Mouse (Mus musculus): ENCODE measurements around the gene Klhl36. TPM values are rescaled to one million over a fixed set of nuclear protein-coding genes. Genes with fewer than 3 reads are reported as not detected.
A peak's percentile ranks its signal among the peaks of the same experiment; 100 is the strongest.

The Klhl36 gene
- polyA plus RNA-seq (2014; fragmentation: Nextera tagmentation; extraction: Ambion mirVana) = 9.2 and 9.3 TPM in 2 replicates

DNA sequence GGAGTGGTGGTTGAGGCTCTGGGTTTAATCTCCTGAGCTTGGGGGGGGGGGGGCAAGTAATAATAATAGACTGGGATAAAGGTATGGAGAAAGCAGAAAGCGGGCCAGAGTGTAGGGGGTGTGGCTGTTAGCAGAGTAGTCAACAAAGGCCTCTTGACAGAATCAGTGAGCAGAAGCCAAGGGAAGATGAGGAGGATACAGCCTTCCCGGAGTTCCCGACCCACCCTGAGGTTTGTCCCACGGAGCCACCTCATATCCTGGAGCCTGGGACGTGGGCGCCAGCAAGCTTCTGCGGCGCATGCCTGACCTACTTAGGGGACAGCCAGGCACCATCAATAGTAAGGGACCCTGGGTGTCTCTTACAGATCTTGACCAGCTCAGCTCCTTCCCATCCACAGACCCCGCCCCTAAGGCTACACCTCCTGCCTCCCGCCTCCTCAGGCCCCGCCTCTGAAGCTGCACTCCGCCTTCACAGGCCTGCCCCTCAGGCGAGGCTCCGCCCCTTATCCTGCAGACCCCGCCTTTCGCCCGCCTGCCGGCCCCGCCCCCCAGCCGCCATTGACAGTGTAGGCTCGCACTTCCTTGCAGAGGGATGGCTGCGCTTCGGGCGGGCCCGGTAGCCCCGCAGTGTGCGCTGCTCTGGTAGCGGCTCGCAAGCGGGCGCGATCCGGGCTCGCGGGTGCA, at the start of gene Klhl36:
Klhl36 (plus strand) TSS at position 561 of the 684 bp plus-strand sequence.
- WGBS = 3% methylated on average over 21 of the region's 35 CpGs
- no peaks in the 10 kb centered on the region for H3K36me3 ChIP-seq (ENCODE audit: control insufficient read depth, insufficient read depth, low read length)
- peak within 1 kb of the TSS; percentile 95 for H3K4me2 ChIP-seq (replicated peaks; ENCODE audit: low read depth, low read length)
- peaks cover 2% of the 10 kb centered on the region; the same call in 1 of the 2 replicates for H3K4me1 ChIP-seq (replicated peaks; ENCODE audit: control insufficient read depth, insufficient read depth, low read length)
- DNase-seq (ENCODE audit: low spot score) (peak; percentile 97), ATAC-seq (ENCODE audit: low FRiP score) (peak; percentile 96)
- peak within 1 kb of the TSS; percentile 77 for H3K9ac ChIP-seq (ENCODE audit: low read depth, low read length)
- no peaks in the 10 kb centered on the region for H3K9me3 ChIP-seq (ENCODE audit: control insufficient read depth, low read length)
- H3K27ac ChIP-seq (ENCODE audit: low read depth, low read length) = no peak within 1 kb of the TSS
- peaks cover 2% of the 10 kb centered on the region; the same call in 1 of the 2 replicates for H3K27me3 ChIP-seq (ENCODE audit: control insufficient read depth, insufficient read depth, low read length)
- peak within 1 kb of the TSS; percentile 72 for H3K4me3 ChIP-seq (ENCODE audit: low read depth, low read length)

- H3K9ac ChIP-seq (ENCODE audit: low read depth, low read length) = no peak overlapping the region
- H3K4me1 ChIP-seq (replicated peaks; ENCODE audit: control insufficient read depth, insufficient read depth, low read length) = peaks cover 5% of the 10 kb centered on the region; the same call in 1 of the 2 replicates
- WGBS = 77% methylated on average over 12 of the region's 12 CpGs
- no peaks in the 10 kb centered on the region for H3K9me3 ChIP-seq (ENCODE audit: control insufficient read depth, low read length)
- H3K36me3 ChIP-seq (ENCODE audit: control insufficient read depth, insufficient read depth, low read length) = 0 out of 2 replicates have a peak, but pooled peaks cover 6% of the 10 kb centered on the region
- ATAC-seq (ENCODE audit: low FRiP score) = no peak
- H3K4me2 ChIP-seq (replicated peaks; ENCODE audit: low read depth, low read length) = no peak overlapping the region
- no peaks in the 10 kb centered on the region for H3K27me3 ChIP-seq (ENCODE audit: control insufficient read depth, insufficient read depth, low read length)
- H3K27ac ChIP-seq (ENCODE audit: low read depth, low read length) = 0 out of 2 replicates have a peak overlapping the region, but pooled peaks have one; percentile 4
- no peak for DNase-seq (ENCODE audit: low spot score)
- no peak overlapping the region for H3K4me3 ChIP-seq (ENCODE audit: low read depth, low read length)
Measured at GRCm38 (mm10) chr8:119812650-119813431, 49.2 kb upstream of the Klhl36 start.

DNA sequence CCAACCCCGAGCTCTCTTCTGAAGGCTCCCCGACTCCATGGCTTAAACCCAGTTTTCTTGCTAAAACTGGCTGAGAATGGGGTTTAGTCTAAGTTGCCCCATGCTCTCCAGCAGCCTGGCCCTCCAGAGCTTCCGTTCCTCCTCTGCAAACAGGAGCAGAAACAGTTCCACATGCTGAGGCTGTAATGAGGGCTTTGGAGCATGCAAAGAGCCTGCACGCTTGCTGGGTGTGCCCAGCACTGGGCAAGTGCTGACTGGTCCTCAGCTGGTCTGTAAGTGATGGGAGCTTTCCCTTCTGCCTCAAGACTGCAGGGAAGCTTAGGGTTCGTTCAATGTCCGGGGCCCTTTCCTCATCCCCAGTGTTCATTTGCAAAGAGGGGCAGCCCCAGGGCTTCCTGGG, 45.8 kb upstream of the Klhl36 start:
- Histone ChIP-seq H3K9ac (ENCODE audit: low read depth, low read length) (no peak overlapping the region), H3K4me3 (ENCODE audit: low read depth, low read length) (no peak overlapping the region), H3K36me3 (ENCODE audit: control insufficient read depth, insufficient read depth, low read length) (0 out of 2 replicates have a peak, but pooled peaks cover 3% of the 10 kb centered on the region), H3K9me3 (ENCODE audit: control insufficient read depth, low read length) (no peaks in the 10 kb centered on the region), H3K4me2 (replicated peaks; ENCODE audit: low read depth, low read length) (no peak overlapping the region), H3K27me3 (ENCODE audit: control insufficient read depth, insufficient read depth, low read length) (no peaks in the 10 kb centered on the region), H3K4me1 (replicated peaks; ENCODE audit: control insufficient read depth, insufficient read depth, low read length) (0 out of 2 replicates have a peak, but pooled peaks cover 3% of the 10 kb centered on the region), H3K27ac (ENCODE audit: low read depth, low read length) (no peak overlapping the region)
- WGBS = 76% methylated on average over 6 of the region's 6 CpGs
- no peak for ATAC-seq (ENCODE audit: low FRiP score)
- DNase-seq (ENCODE audit: low spot score) = no peak

DNA sequence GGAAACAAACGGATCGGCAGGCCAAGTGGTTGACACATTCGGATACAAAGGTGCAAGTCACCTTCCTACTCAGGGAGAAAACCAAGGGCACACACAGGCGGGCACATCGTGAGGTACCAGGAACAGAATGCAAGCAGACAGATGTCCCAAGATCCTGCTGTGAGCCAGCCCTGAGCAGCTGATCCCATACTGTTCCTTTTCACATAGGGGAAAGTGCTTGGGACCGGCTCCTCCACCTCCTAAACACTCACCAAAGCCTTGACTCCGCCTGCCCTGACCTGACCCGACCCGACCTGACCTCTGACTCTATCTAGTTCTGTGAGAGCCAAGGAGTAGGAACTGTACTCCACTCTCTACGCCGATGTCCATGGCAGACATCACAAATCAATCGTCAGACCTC, 44.6 kb upstream of the Klhl36 start:
- Histone ChIP-seq H3K4me1 (replicated peaks; ENCODE audit: control insufficient read depth, insufficient read depth, low read length) (0 out of 2 replicates have a peak, but pooled peaks cover 3% of the 10 kb centered on the region), H3K4me3 (ENCODE audit: low read depth, low read length) (no peak overlapping the region), H3K27ac (ENCODE audit: low read depth, low read length) (no peak overlapping the region), H3K4me2 (replicated peaks; ENCODE audit: low read depth, low read length) (no peak overlapping the region), H3K9me3 (ENCODE audit: control insufficient read depth, low read length) (no peaks in the 10 kb centered on the region), H3K36me3 (ENCODE audit: control insufficient read depth, insufficient read depth, low read length) (0 out of 2 replicates have a peak, but pooled peaks cover 6% of the 10 kb centered on the region), H3K9ac (ENCODE audit: low read depth, low read length) (no peak overlapping the region), H3K27me3 (ENCODE audit: control insufficient read depth, insufficient read depth, low read length) (no peaks in the 10 kb centered on the region)
- WGBS = 26% methylated on average over 12 of the region's 12 CpGs
- ATAC-seq (ENCODE audit: low FRiP score) (no peak), DNase-seq (ENCODE audit: low spot score) (no peak)

GRCm38 (mm10) chr8:119819316-119819715, 42.8 kb upstream of the Klhl36 start:
- no peaks in the 10 kb centered on the region for H3K27me3 ChIP-seq (ENCODE audit: control insufficient read depth, insufficient read depth, low read length)
- ATAC-seq (ENCODE audit: low FRiP score) = no peak
- no peaks in the 10 kb centered on the region for H3K4me1 ChIP-seq (replicated peaks; ENCODE audit: control insufficient read depth, insufficient read depth, low read length)
- H3K36me3 ChIP-seq (ENCODE audit: control insufficient read depth, insufficient read depth, low read length) = 0 out of 2 replicates have a peak, but pooled peaks cover 6% of the 10 kb centered on the region
- no peak for DNase-seq (ENCODE audit: low spot score)
- 71% methylated on average over 7 of the region's 7 CpGs for WGBS
- H3K27ac ChIP-seq (ENCODE audit: low read depth, low read length) = no peak overlapping the region
- no peak overlapping the region for H3K9ac ChIP-seq (ENCODE audit: low read depth, low read length)
- no peak overlapping the region for H3K4me3 ChIP-seq (ENCODE audit: low read depth, low read length)
- no peaks in the 10 kb centered on the region for H3K9me3 ChIP-seq (ENCODE audit: control insufficient read depth, low read length)
- no peak overlapping the region for H3K4me2 ChIP-seq (replicated peaks; ENCODE audit: low read depth, low read length)

DNA sequence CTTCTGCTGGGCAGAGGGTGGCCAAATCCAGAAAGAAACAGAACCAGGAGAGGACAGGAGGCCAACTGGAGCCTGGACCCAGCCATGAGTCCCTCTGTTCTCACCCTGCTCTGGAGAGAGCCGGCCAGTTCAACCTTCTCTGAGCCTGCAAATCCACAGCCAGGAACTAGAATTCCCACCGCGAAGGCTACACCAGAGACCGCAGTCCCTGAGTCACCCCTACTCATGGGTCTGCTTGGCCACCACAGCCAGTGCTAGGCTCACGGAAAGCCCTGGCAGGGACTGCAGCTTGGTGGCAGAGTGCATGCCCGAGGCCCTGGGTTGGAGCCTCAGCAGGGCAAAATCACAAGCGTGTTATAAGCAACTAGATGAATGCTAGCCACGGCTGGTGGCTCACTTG, 42.1 kb upstream of the Klhl36 start:
- Histone ChIP-seq H3K4me3 (ENCODE audit: low read depth, low read length) (no peak overlapping the region), H3K4me2 (replicated peaks; ENCODE audit: low read depth, low read length) (no peak overlapping the region), H3K27me3 (ENCODE audit: control insufficient read depth, insufficient read depth, low read length) (no peaks in the 10 kb centered on the region), H3K36me3 (ENCODE audit: control insufficient read depth, insufficient read depth, low read length) (0 out of 2 replicates have a peak, but pooled peaks cover 6% of the 10 kb centered on the region), H3K9me3 (ENCODE audit: control insufficient read depth, low read length) (no peaks in the 10 kb centered on the region), H3K27ac (ENCODE audit: low read depth, low read length) (no peak overlapping the region), H3K9ac (ENCODE audit: low read depth, low read length) (no peak overlapping the region), H3K4me1 (replicated peaks; ENCODE audit: control insufficient read depth, insufficient read depth, low read length) (no peaks in the 10 kb centered on the region)
- 93% methylated on average over 8 of the region's 8 CpGs for WGBS
- DNase-seq (ENCODE audit: low spot score) = no peak
- ATAC-seq (ENCODE audit: low FRiP score) = no peak

DNA sequence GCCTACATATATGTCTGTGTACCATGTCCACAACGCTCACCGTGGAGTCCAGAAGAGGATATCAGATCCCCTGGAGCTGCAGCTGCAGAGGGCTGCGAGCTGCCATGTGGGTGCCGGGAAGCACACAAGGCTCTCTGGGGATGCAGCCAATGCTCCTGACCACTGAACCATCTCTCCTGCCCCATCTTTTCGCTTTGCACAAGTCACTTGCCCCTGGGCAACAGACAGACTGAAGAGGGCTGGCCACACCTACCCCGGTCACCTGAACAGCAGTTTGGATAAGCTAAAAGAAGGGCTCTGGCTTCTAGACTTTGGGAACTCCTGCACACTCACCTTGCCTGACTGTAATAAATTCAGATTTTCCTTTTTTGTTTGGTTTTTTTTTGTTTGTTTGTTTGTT, 40.4 kb upstream of the Klhl36 start:
- no peak overlapping the region for H3K9ac ChIP-seq (ENCODE audit: low read depth, low read length)
- H3K4me3 ChIP-seq (ENCODE audit: low read depth, low read length) = no peak overlapping the region
- WGBS = 96% methylated on average over 6 of the region's 6 CpGs
- H3K27me3 ChIP-seq (ENCODE audit: control insufficient read depth, insufficient read depth, low read length) = no peaks in the 10 kb centered on the region
- H3K9me3 ChIP-seq (ENCODE audit: control insufficient read depth, low read length) = no peaks in the 10 kb centered on the region
- no peak overlapping the region for H3K27ac ChIP-seq (ENCODE audit: low read depth, low read length)
- H3K36me3 ChIP-seq (ENCODE audit: control insufficient read depth, insufficient read depth, low read length) = 0 out of 2 replicates have a peak, but pooled peaks cover 2% of the 10 kb centered on the region
- no peaks in the 10 kb centered on the region for H3K4me1 ChIP-seq (replicated peaks; ENCODE audit: control insufficient read depth, insufficient read depth, low read length)
- DNase-seq (ENCODE audit: low spot score) (no peak), ATAC-seq (ENCODE audit: low FRiP score) (no peak)
- no peak overlapping the region for H3K4me2 ChIP-seq (replicated peaks; ENCODE audit: low read depth, low read length)

GRCm38 (mm10) chr8:119823278-119823677, 38.8 kb upstream of the Klhl36 start:
- Histone ChIP-seq H3K4me1 (replicated peaks; ENCODE audit: control insufficient read depth, insufficient read depth, low read length) (peaks cover 4% of the 10 kb centered on the region; the same call in 1 of the 2 replicates), H3K27me3 (ENCODE audit: control insufficient read depth, insufficient read depth, low read length) (no peaks in the 10 kb centered on the region), H3K27ac (ENCODE audit: low read depth, low read length) (no peak overlapping the region), H3K4me2 (replicated peaks; ENCODE audit: low read depth, low read length) (no peak overlapping the region), H3K4me3 (ENCODE audit: low read depth, low read length) (no peak overlapping the region), H3K9me3 (ENCODE audit: control insufficient read depth, low read length) (no peaks in the 10 kb centered on the region), H3K9ac (ENCODE audit: low read depth, low read length) (no peak overlapping the region), H3K36me3 (ENCODE audit: control insufficient read depth, insufficient read depth, low read length) (0 out of 2 replicates have a peak, but pooled peaks cover 2% of the 10 kb centered on the region)
- no peak for ATAC-seq (ENCODE audit: low FRiP score)
- DNase-seq (ENCODE audit: low spot score) = no peak
- 94% methylated on average over 9 of the region's 9 CpGs for WGBS

Data from hindbrain, embryonic 11.5 days (tissue).